Mouse (Mus musculus): ENCODE measurements around the gene Gpd2.

DNA sequence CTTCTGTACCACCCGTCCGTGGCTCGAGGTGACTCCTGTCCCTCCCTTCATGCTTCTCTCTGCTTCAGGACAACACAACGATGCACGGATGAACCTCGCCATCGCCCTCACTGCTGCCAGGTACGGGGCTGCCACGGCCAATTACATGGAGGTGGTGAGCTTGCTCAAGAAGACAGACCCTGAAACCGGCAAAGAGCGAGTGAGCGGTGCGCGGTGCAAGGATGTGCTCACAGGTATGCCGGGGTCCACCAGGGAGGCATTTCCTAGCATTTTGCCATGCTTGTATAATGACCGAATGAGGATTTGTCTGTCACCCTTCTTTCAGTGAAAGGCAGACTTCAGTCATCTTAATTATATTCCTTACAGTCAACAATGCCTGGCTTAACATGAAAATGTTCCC lies 101.3 kb downstream of the Gpd2 start:
- TF ChIP-seq CTCF (IDR thresholded peaks at IDR 0.05; ENCODE audit: low read depth, low read length) (no peak), GATA1 (IDR thresholded peaks at IDR 0.05; ENCODE audit: borderline replicate concordance, low read length) (no peak), TAL1 (conservative IDR thresholded peaks at IDR 0.05; ENCODE audit: low read depth, low read length) (no peak), GATA2 (IDR thresholded peaks at IDR 0.05; ENCODE audit: borderline replicate concordance, low read depth, low read length) (no peak)

All from G1E (cell line).